In the genomic region with DNA sequence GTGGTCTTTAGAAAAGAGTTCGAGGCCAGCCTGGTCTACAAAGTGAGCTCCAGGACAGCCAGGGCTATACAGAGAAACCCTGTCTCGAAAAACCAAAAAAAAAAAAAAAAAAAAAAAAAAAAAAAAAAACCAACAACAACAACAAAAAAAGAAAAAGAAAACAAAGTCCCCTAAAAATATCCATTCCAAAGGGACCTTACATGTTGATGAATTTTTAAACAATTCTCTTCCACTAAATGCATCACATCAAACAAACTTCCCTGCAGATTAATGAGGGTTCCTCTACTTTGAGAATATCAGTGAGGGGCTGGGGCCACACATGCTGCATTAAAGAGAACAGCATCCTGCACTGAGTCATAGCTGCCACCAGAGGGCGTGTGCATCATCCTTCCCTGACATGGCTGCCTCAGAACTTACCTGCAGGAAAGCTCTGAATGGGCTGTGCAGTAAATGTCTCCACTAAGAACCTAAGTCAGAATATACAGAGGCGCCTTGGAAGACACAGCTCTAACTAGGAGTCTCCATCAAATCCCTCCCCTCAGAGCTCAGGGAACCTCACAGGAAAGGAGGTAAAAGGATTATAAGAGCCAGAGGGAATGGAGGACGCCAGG, we compare ENCODE assay signal across 8 mouse cellular contexts. TPM values are rescaled to one million over a fixed set of nuclear protein-coding genes. Genes with fewer than 3 reads are reported as not detected.
DNase-seq lines count a peak whose midpoint lies in the region; ATAC-seq and TF ChIP-seq lines count a peak whose summit lies in the region.

No protein-coding gene starts in this region.

- no peak overlapping the region for H3K9ac ChIP-seq in hindbrain, embryonic 13.5 days
- no peak overlapping the region for H3K9ac ChIP-seq in ES-Bruce4 (ENCODE audit: low read depth, poor library complexity, severe bottlenecking)

- TF ChIP-seq POLR2A in ES-Bruce4 (IDR thresholded peaks at IDR 0.05; ENCODE audit: insufficient read depth, low read length): no peak

- TF ChIP-seq EP300 in ES-Bruce4 (IDR thresholded peaks at IDR 0.05; ENCODE audit: insufficient read depth, low read depth, low read length): no peak

- no peak overlapping the region for H3K27ac ChIP-seq in hindbrain, embryonic 10.5 days
- H3K27ac ChIP-seq in hindbrain, embryonic 13.5 days: no peak overlapping the region
- H3K27ac ChIP-seq in ES-Bruce4 (ENCODE audit: insufficient read depth, low read length): no peak overlapping the region

- TF ChIP-seq CTCF in ES-Bruce4 (IDR thresholded peaks at IDR 0.05; ENCODE audit: low read depth, low read length): peak; percentile 95

- H3K4me1 ChIP-seq in hindbrain, embryonic 10.5 days (replicated peaks): peaks cover 8% of the 10 kb centered on the region
- peaks cover 12% of the 10 kb centered on the region for H3K4me1 ChIP-seq in hindbrain, embryonic 13.5 days (replicated peaks)
- H3K4me1 ChIP-seq in ES-Bruce4 (ENCODE audit: control insufficient read depth, insufficient read depth, low read length): no peaks in the 10 kb centered on the region

- no peak overlapping the region for H3K4me3 ChIP-seq in hindbrain, embryonic 10.5 days
- H3K4me3 ChIP-seq in hindbrain, embryonic 13.5 days: no peak overlapping the region
- H3K4me3 ChIP-seq in ES-Bruce4 (ENCODE audit: low read depth, low read length): no peak overlapping the region

- no peak for ATAC-seq in hindbrain, embryonic 13.5 days (ENCODE audit: low FRiP score)

- H3K27me3 ChIP-seq in hindbrain, embryonic 10.5 days (ENCODE audit: insufficient read depth, poor library complexity, severe bottlenecking): no peaks in the 10 kb centered on the region
- H3K27me3 ChIP-seq in hindbrain, embryonic 13.5 days: 0 out of 2 replicates have a peak, but pooled peaks cover 2% of the 10 kb centered on the region
- no peaks in the 10 kb centered on the region for H3K27me3 ChIP-seq in ES-Bruce4 (ENCODE audit: control insufficient read depth, insufficient read depth, low read length, poor library complexity, severe bottlenecking)

- no peaks in the 10 kb centered on the region for H3K9me3 ChIP-seq in hindbrain, embryonic 10.5 days
- H3K9me3 ChIP-seq in hindbrain, embryonic 13.5 days: no peaks in the 10 kb centered on the region
- H3K9me3 ChIP-seq in ES-Bruce4 (replicated peaks; ENCODE audit: control insufficient read depth, insufficient read depth, low read length, poor library complexity, severe bottlenecking): no peaks in the 10 kb centered on the region

- H3K4me2 ChIP-seq in hindbrain, embryonic 13.5 days: no peak overlapping the region

- 54% methylated on average over 5 of the region's 5 CpGs for WGBS in hindbrain, embryonic 10.5 days
- WGBS in hindbrain, embryonic 13.5 days: 53% methylated on average over 5 of the region's 5 CpGs

- peak; percentile 43 for DNase-seq in hindbrain, embryonic 10.5 days (ENCODE audit: low spot score)
- peak; percentile 55 for DNase-seq in c-Kit-negative CD71-positive TER-119-positive erythroid progenitor cells, embryonic 14.5 days (ENCODE audit: low read depth, low spot score)
- peak; percentile 86 for DNase-seq in induced T-regulatory cell, adult 2 months (ENCODE audit: low read depth)
- DNase-seq in lung, postnatal 36 days: peak; percentile 62
- peak; percentile 76 for DNase-seq in thymus, postnatal 0 days (ENCODE audit: low spot score)
- no peak for DNase-seq in ovary, postnatal 14 days (ENCODE audit: low spot score)

- H3K36me3 ChIP-seq in hindbrain, embryonic 10.5 days: peaks cover 11% of the 10 kb centered on the region
- H3K36me3 ChIP-seq in hindbrain, embryonic 13.5 days: peaks cover 13% of the 10 kb centered on the region
- no peaks in the 10 kb centered on the region for H3K36me3 ChIP-seq in ES-Bruce4 (ENCODE audit: control insufficient read depth, insufficient read depth, low read length, poor library complexity, severe bottlenecking)

RNA-seq across cellular contexts. Expression of gene Aptx, which starts 22.6 kb away (rescaled TPM):
- polyA plus RNA-seq in hindbrain, embryonic 10.5 days (2016; fragmentation: Nextera tagmentation; extraction: Ambion mirVana): 39.4 and 50.2 TPM in 2 replicates
- polyA plus RNA-seq in hindbrain, embryonic 13.5 days (2015; fragmentation: Nextera tagmentation; extraction: Ambion mirVana): 54.1 and 54.5 TPM in 2 replicates
- 22.3 and 22.9 TPM in 2 replicates for polyA plus RNA-seq in ES-Bruce4 (2011; ENCODE audit: insufficient read depth, insufficient read length, low read depth, missing spikeins)
- 35.3 and 42.1 TPM in 2 replicates for polyA plus RNA-seq in thymus, postnatal 0 days (2015; fragmentation: Nextera tagmentation; extraction: Ambion mirVana)

RNA-seq across cellular contexts. Expression of gene Dnaja1, which starts 41.6 kb away (rescaled TPM):
- 514 and 598 TPM in 2 replicates for polyA plus RNA-seq in hindbrain, embryonic 10.5 days (2016; fragmentation: Nextera tagmentation; extraction: Ambion mirVana)
- 792 and 817 TPM in 2 replicates for polyA plus RNA-seq in hindbrain, embryonic 13.5 days (2015; fragmentation: Nextera tagmentation; extraction: Ambion mirVana)
- 358 and 376 TPM in 2 replicates for polyA plus RNA-seq in ES-Bruce4 (2011; ENCODE audit: insufficient read depth, insufficient read length, low read depth, missing spikeins)
- polyA plus RNA-seq in thymus, postnatal 0 days (2015; fragmentation: Nextera tagmentation; extraction: Ambion mirVana): 410 and 488 TPM in 2 replicates
